Mouse (Mus musculus) heart, adult 2 months (tissue): ENCODE measurements around the gene Nde1.

Experiments used
- CTCF ChIP-seq: fragments of 200-600 bp; IDR thresholded peaks from 2 replicates; pipeline ENCODE4 v1.8.1; 2022; ENCODE audit warnings: antibody characterized with exemption, mild to moderate bottlenecking, moderate library complexity
- EP300 ChIP-seq: fragments of 200-500 bp; IDR thresholded peaks from 2 replicates; pipeline ENCODE4 v1.6.1; 2011; ENCODE audit warnings: low read depth, low read length, control low read depth; ENCODE audit not compliant: insufficient read depth
- POLR2A ChIP-seq: fragments of 200-500 bp; IDR thresholded peaks from 2 replicates; pipeline ENCODE4 v1.6.1; 2011; ENCODE audit warnings: mild to moderate bottlenecking, low read depth, low read length, control low read depth; ENCODE audit not compliant: insufficient read depth

DNA sequence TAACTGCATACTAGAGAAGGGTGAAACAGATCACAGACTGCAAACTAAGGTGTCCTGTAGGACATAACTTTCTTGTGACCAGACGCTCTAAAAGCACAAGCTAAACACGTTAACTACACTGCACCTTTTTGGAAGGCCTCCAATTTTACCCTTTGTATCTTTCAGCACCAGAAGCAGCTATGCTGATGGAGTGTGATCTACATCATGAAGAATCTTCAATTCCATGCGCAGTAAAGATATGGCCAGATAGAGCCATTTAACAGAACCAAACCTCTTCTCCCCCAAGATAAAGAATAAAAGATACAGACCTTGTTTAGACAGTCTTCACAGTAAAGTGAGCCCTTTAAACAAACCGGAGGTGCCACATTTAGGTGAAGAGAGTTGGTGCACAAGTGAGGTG lies 11.4 kb upstream of the Nde1 start:
- TF ChIP-seq CTCF (no peak), EP300 (no peak), POLR2A (no peak)
